Mouse (Mus musculus) ES-Bruce4 (cell line): ENCODE measurements around the gene Anapc13.

Source experiments
- CTCF ChIP-seq: IDR thresholded peaks from one replicate; pipeline ENCODE4 v1.8.1; 2011; ENCODE audit warnings: low read depth, low read length
- EP300 ChIP-seq: IDR thresholded peaks from 2 replicates; pipeline ENCODE4 v1.6.1; 2011; ENCODE audit warnings: low read depth, low read length; ENCODE audit not compliant: insufficient read depth
- POLR2A ChIP-seq: IDR thresholded peaks from one replicate; pipeline ENCODE4 v1.8.1; 2011; ENCODE audit warnings: low read length; ENCODE audit not compliant: insufficient read depth

DNA sequence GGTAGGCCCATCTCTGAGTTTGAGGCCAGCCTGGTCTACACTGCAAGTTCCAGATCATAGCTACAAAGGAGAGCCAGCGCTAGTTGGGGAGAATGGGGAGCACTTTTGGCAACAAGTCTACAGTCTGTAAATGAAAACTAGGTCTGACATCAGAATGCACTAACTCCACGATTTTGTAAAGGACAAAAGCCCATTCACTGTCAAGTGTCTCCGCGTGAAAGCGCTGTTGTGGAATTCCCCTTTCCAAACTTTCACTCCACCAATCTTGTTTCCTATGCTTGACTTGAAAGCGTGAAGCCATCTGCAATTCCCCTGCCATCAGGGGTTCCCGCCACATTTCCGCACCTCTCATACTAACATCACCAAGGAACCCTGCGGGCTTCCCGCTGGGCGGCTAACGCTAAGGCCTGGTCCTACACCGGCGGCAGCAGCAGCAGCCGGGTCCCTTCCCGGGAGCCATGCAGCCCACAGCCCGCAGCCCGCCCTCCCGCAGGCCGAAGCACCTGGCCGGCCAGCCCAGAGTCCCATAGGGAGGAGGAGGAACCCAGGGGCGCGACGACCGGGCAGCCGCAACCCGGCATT, 604 bp upstream of the Anapc13 start:
- TF ChIP-seq POLR2A (no peak), CTCF (no peak), EP300 (no peak)
